Mouse (Mus musculus): ENCODE results near the gene Hif3a.

Hif3a gene

GRCm38 (mm10) chr7:16991681-16992450, 70.4 kb downstream of the Hif3a start:
- no peak for DNase-seq

GRCm38 (mm10) chr7:16990006-16990744, 72.1 kb downstream of the Hif3a start:
- DNase-seq = no peak

GRCm38 (mm10) chr7:16988405-16988804, 73.8 kb downstream of the Hif3a start:
- no peak for DNase-seq

- DNase-seq = no peak
Observed at GRCm38 (mm10) chr7:16987541-16988149, 74.6 kb downstream of the Hif3a start.

GRCm38 (mm10) chr7:16982859-16983568, 79.2 kb downstream of the Hif3a start, which contains the start of gene Gm42372:
Gm42372 (plus strand) TSS chr7:16983086.
- peak; percentile 83 to 91 for DNase-seq

Measured in cerebellum, postnatal 25 days (tissue).